Comparison of ENCODE assay signal across 1 mouse cellular context in the genomic region with DNA sequence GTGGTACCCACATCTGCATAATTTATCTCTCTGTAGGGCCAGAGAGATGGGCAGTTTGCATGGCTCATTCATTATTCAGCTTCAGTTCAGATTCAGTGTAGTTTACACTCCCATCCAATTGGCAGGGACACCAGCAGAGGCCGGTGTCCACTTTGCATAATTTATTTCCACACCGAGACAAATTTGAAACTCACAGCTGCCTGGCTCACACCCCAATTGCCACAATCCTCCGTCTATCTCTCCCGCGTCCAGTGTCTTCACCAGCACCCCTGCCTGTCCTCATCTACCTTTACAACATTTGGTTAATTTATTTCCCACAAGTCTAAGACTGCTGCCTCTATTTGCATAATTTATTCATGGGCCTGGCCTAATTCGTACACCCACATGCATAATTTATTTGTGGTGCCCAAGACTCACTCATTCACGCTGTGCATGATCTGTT.
TF ChIP-seq lines count a peak whose summit lies in the region.

No protein-coding gene starts in this region.

TF ChIP-seq in CH12.LX, 34 proteins besides CTCF, POLR2A, EP300 and RAD21 (continued from another document):
- TF ChIP-seq UBTF (IDR thresholded peaks at IDR 0.05; ENCODE audit: low read depth, low read length): no peak
- TF ChIP-seq SMC3 (IDR thresholded peaks at IDR 0.05; ENCODE audit: low read depth, low read length): no peak
- no peak for TF ChIP-seq JUN (IDR thresholded peaks at IDR 0.05; ENCODE audit: insufficient read depth, low read depth, low read length)
- no peak for TF ChIP-seq ZKSCAN1 (IDR thresholded peaks at IDR 0.05; ENCODE audit: borderline replicate concordance, low read depth, low read length)
- no peak for TF ChIP-seq RCOR1 (conservative IDR thresholded peaks at IDR 0.05; ENCODE audit: low read depth, low read length)
- TF ChIP-seq ZC3H11A (IDR thresholded peaks at IDR 0.05; ENCODE audit: low read depth, low read length): no peak
- no peak for TF ChIP-seq IRF4 (IDR thresholded peaks at IDR 0.05; ENCODE audit: low read depth, low read length)
- no peak for TF ChIP-seq GABPA (IDR thresholded peaks at IDR 0.05; ENCODE audit: insufficient replicate concordance, low read depth, low read length)
- no peak for TF ChIP-seq KAT2A (IDR thresholded peaks at IDR 0.05; ENCODE audit: insufficient replicate concordance, low read length)
TF ChIP-seq in CH12.LX: peak in this region for 0.
